Mouse (Mus musculus): ENCODE data around the gene Slc28a3. TPM values are rescaled to one million over a fixed set of nuclear protein-coding genes. Genes with fewer than 3 reads are reported as not detected.

Gene Slc28a3
- polyA plus RNA-seq (2012; rRNA removed): not detected in 2 replicates

DNA sequence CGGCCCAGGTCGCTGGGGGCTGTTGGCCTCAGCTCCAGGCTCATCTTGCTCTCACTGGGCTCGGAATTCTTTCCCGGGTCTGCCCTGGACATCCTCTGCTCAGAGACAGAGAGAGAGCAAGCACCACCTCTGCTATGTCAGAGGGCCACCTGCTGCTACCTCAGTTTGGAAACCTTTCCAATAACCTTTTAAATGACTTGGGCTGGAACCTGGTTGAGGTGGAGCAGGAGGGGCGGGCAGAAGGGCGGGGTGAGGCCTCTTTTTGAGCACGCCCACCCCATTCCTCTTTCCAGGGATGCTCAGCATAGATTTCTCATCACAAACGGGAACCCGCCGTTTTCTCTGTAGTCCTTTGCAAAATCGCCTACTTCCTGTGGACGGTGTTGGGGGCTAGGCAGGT lies at the start of gene Slc28a3:
Gene Slc28a3 (minus strand): TSS at position 162 of the 400 bp plus-strand sequence.
- TF ChIP-seq POLR2A (IDR thresholded peaks at IDR 0.05; ENCODE audit: extremely low read depth, insufficient read depth, low read length): no peak
- no peak for TF ChIP-seq CTCF (IDR thresholded peaks at IDR 0.05; ENCODE audit: extremely low read depth, insufficient read depth, low read length)
- Histone ChIP-seq H3K4me3 (ENCODE audit: insufficient read depth, low read length) (no peak within 1 kb of the TSS), H3K4me1 (ENCODE audit: control insufficient read depth, insufficient read depth, low read length) (no peaks in the 10 kb centered on the region), H3K27ac (ENCODE audit: insufficient read depth, low read length) (no peak within 1 kb of the TSS)

DNA sequence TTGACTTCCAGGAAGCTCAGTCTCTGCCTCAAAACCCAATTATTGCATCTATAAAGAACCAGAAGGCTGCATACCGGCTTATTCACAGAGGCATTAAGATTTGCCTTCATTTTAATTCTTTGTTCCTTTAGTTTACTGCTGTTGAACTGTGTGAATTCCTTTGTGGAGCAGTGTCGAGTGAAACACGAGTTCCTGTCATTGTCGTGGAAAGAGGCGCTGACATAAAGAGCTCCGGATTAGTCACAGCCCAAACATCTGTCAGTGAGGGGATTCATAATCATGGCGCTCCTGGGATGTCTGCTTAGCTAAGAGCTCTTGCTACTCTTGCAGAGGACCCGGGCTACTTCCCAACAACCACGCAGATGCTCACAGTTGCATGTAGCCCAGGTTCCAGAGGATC lies 47.3 kb upstream of the Slc28a3 start:
- Histone ChIP-seq H3K27ac (ENCODE audit: insufficient read depth, low read length) (no peak overlapping the region), H3K4me1 (ENCODE audit: control insufficient read depth, insufficient read depth, low read length) (no peaks in the 10 kb centered on the region), H3K4me3 (ENCODE audit: insufficient read depth, low read length) (no peak overlapping the region)
- TF ChIP-seq CTCF (IDR thresholded peaks at IDR 0.05; ENCODE audit: extremely low read depth, insufficient read depth, low read length) (no peak), POLR2A (IDR thresholded peaks at IDR 0.05; ENCODE audit: extremely low read depth, insufficient read depth, low read length) (no peak)

DNA sequence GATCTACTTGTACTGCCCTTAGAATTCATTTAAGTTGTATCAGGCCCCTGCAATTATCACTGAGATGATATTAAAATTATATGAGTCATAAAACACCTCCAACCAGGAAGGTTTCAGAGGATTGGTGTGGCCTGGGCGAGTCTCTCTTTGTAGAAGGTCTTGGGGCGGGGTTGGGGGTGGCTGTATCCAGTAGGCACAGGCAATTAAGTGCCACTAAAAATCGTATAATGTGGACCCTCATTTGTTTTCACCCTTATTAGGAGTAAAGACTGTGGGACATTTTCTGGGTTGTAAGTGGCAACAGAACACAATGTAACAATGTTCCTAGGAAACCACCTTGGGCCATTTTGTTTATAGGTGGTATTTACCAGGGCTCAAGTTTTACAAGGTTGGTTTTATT lies 46.2 kb upstream of the Slc28a3 start:
- H3K4me1 ChIP-seq (ENCODE audit: control insufficient read depth, insufficient read depth, low read length): no peaks in the 10 kb centered on the region
- H3K27ac ChIP-seq (ENCODE audit: insufficient read depth, low read length): no peak overlapping the region
- no peak overlapping the region for H3K4me3 ChIP-seq (ENCODE audit: insufficient read depth, low read length)
- TF ChIP-seq POLR2A (IDR thresholded peaks at IDR 0.05; ENCODE audit: extremely low read depth, insufficient read depth, low read length) (no peak), CTCF (IDR thresholded peaks at IDR 0.05; ENCODE audit: extremely low read depth, insufficient read depth, low read length) (no peak)

DNA sequence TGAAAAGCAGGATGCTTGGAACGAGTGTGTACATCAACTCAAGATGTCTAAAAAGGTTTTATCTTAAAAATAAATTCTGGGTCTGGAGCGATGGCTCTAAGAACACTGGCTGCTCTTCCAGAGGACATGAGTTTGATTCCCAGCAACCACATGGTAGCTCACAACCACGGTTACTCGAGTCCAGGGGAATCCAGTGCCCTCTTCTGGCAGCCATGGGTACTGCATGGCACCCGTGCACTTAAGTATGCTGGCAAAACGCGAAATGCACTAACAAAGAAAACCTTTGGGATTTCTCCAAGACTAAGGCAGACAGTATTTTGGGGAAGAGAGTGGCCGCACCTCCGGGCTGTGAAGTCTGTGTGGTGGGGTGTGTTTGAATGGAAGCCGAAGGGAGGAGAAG lies 44.9 kb upstream of the Slc28a3 start:
- Histone ChIP-seq H3K4me1 (ENCODE audit: control insufficient read depth, insufficient read depth, low read length) (no peaks in the 10 kb centered on the region), H3K27ac (ENCODE audit: insufficient read depth, low read length) (no peak overlapping the region), H3K4me3 (ENCODE audit: insufficient read depth, low read length) (no peak overlapping the region)
- TF ChIP-seq CTCF (IDR thresholded peaks at IDR 0.05; ENCODE audit: extremely low read depth, insufficient read depth, low read length) (0 out of 2 replicates have a peak, but pooled peaks have one; percentile 15), POLR2A (IDR thresholded peaks at IDR 0.05; ENCODE audit: extremely low read depth, insufficient read depth, low read length) (no peak)

DNA sequence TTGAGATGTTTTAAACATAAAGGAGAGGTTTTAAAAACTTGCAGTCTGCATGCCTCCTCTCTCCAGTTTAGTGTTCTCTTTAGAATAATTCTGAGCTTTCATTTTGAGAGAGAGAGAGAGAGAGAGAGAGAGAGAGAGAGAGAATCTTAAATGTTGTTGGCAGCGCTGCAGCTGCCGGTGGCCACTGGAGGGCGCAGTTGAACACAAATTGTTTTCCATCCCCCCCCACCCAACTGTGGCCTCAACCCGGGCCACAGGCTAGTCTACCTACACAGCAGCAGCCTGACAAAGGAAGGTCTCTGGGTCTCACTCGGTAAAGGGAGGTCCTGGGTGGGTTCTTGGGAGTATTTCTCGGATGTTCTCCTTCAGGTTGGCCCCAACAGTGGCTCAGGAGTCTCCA lies 29.7 kb upstream of the Slc28a3 start:
- H3K4me3 ChIP-seq (ENCODE audit: insufficient read depth, low read length): no peak overlapping the region
- TF ChIP-seq CTCF (IDR thresholded peaks at IDR 0.05; ENCODE audit: extremely low read depth, insufficient read depth, low read length) (peak; percentile 66), POLR2A (IDR thresholded peaks at IDR 0.05; ENCODE audit: extremely low read depth, insufficient read depth, low read length) (no peak)
- H3K27ac ChIP-seq (ENCODE audit: insufficient read depth, low read length): no peak overlapping the region
- no peaks in the 10 kb centered on the region for H3K4me1 ChIP-seq (ENCODE audit: control insufficient read depth, insufficient read depth, low read length)

DNA sequence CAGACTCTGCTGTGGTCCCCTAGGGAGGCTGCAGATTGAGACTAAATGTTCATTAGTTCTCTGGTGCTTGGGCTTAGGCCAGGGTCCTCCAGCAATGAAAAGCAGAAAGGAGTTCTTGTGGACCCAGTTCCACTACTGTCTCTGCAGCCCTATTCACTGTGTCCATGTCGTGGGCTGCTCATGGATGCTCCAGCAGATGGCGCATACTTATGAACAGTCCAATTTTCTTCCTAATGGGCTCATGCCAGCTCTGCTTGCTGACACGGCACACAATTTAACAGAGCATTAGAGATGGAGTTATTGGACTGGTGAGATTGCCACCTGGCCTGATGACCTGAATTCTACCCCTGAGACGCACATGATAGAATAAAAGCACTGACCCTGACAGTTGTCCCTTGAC lies 28.3 kb upstream of the Slc28a3 start:
- TF ChIP-seq POLR2A (IDR thresholded peaks at IDR 0.05; ENCODE audit: extremely low read depth, insufficient read depth, low read length) (no peak), CTCF (IDR thresholded peaks at IDR 0.05; ENCODE audit: extremely low read depth, insufficient read depth, low read length) (peak; percentile 72)
- no peaks in the 10 kb centered on the region for H3K4me1 ChIP-seq (ENCODE audit: control insufficient read depth, insufficient read depth, low read length)
- no peak overlapping the region for H3K4me3 ChIP-seq (ENCODE audit: insufficient read depth, low read length)
- no peak overlapping the region for H3K27ac ChIP-seq (ENCODE audit: insufficient read depth, low read length)

DNA sequence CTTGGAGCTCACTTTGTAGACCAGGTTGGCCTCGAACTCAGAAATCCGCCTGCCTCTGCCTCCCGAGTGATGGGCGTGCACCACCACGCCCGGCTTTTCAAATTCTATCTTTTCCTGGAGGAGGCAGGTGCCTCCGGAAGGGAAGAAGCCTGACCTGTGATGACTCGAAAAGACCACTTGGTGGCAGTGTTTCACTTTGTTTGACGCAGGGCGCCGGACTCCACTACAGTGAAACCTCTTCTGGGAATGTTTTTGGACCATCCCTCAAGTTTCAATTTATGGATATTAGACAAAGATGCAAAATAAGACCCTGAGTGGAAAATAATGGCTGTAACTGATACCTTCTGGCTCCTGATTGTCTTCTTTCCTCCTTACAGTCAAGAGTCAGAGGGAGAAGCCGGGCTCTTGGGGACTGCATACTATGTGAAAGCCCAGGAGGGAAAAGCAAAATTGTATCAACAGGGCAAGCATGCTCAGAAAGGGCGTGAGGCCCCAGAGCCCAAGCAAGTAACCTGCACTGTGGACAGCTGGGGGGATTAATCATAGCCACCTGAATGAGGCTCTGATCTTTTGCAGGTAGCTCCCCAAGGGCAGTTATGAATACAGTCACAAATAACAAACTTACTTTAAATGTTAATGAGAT lies 26.8 kb upstream of the Slc28a3 start:
- H3K4me3 ChIP-seq (ENCODE audit: insufficient read depth, low read length): no peak overlapping the region
- TF ChIP-seq CTCF (IDR thresholded peaks at IDR 0.05; ENCODE audit: extremely low read depth, insufficient read depth, low read length) (peak; percentile 87), POLR2A (IDR thresholded peaks at IDR 0.05; ENCODE audit: extremely low read depth, insufficient read depth, low read length) (no peak)
- no peak overlapping the region for H3K27ac ChIP-seq (ENCODE audit: insufficient read depth, low read length)
- H3K4me1 ChIP-seq (ENCODE audit: control insufficient read depth, insufficient read depth, low read length): no peaks in the 10 kb centered on the region

DNA sequence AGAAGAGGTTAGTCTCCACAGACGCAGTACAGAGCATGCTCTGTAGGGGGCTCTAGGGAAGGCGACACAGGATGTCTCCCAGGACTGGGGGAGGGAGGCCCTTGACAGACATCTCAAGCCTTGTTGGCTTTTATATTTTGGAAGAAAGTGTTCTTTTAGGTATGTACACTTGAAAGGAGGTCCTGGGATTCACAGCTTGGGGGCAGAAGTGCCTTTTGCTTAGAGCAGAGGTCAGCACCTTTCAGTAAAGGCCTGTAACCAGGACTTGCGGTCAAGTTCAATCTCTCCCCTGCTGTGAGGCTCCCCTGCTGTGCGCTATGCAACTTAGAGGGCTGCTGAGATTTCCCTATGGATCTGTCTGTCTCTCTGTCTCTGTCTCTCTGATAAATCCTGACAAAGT lies 23.2 kb upstream of the Slc28a3 start:
- no peak for TF ChIP-seq CTCF (IDR thresholded peaks at IDR 0.05; ENCODE audit: extremely low read depth, insufficient read depth, low read length)
- TF ChIP-seq POLR2A (IDR thresholded peaks at IDR 0.05; ENCODE audit: extremely low read depth, insufficient read depth, low read length): no peak
- no peak overlapping the region for H3K4me3 ChIP-seq (ENCODE audit: insufficient read depth, low read length)
- H3K27ac ChIP-seq (ENCODE audit: insufficient read depth, low read length): no peak overlapping the region
- H3K4me1 ChIP-seq (ENCODE audit: control insufficient read depth, insufficient read depth, low read length): no peaks in the 10 kb centered on the region

DNA sequence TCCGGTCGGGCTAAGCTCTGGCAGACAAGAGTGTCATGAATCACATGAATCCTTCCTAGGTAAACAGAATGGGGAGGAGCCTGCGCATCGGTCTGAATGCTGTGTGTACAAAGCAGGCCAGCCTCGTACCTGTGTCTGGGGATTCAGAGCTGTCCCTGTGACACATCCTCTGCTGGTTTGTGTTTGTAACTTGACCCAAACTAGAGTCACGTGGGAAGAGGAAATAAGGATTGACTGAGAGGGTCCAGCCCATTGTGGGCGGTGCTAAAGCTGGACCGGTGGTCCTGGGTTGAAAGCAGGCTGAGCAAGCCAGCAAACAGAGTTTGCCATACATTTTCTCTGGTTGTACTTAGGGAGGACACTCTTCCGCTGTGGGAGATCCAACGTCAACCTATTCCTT lies 20.1 kb upstream of the Slc28a3 start:
- Histone ChIP-seq H3K4me3 (ENCODE audit: insufficient read depth, low read length) (no peak overlapping the region), H3K27ac (ENCODE audit: insufficient read depth, low read length) (no peak overlapping the region), H3K4me1 (ENCODE audit: control insufficient read depth, insufficient read depth, low read length) (no peaks in the 10 kb centered on the region)
- TF ChIP-seq CTCF (IDR thresholded peaks at IDR 0.05; ENCODE audit: extremely low read depth, insufficient read depth, low read length) (no peak), POLR2A (IDR thresholded peaks at IDR 0.05; ENCODE audit: extremely low read depth, insufficient read depth, low read length) (no peak)

DNA sequence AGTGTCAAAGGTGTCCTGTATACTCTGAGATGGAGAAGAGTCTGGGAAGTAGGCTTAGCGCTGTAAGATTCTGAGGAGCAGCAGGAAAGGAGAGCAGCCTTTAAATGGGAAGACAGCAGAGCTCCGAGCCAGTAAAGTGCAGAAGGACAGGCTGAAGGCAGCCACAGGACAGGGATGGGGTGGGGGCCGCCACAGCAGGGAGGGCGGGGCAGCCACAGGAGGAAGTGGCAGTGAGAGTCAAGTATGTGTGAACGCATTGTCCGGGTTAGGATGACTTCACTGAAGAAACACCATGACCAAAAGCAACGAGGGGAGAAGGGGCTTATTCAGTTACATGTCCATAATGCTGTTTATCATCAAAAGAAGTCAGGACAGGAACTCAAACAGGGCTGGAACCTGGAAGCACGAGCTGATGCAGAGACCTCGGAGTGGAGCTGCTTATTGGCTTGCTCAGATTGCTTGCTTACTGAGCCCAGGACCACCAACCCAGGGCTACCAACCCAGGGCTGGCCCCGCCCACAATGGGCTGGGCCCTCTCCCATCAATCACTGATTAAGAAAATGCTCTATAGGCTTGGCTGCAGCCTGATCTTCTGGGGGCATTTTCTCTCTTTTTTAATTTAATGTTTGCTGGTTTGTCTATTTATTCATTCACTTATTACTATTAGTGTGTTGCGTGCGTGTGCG lies 18.8 kb upstream of the Slc28a3 start:
- Histone ChIP-seq H3K4me1 (ENCODE audit: control insufficient read depth, insufficient read depth, low read length) (no peaks in the 10 kb centered on the region), H3K27ac (ENCODE audit: insufficient read depth, low read length) (no peak overlapping the region), H3K4me3 (ENCODE audit: insufficient read depth, low read length) (no peak overlapping the region)
- TF ChIP-seq POLR2A (IDR thresholded peaks at IDR 0.05; ENCODE audit: extremely low read depth, insufficient read depth, low read length): no peak
